Mouse (Mus musculus): ENCODE results near the gene Zbtb48.

- TF ChIP-seq TAL1 (IDR thresholded peaks at IDR 0.05; ENCODE audit: low read length) (no peak), GATA1 (IDR thresholded peaks at IDR 0.05; ENCODE audit: low read length) (no peak)
These were observed 44.4 kb downstream of the Zbtb48 start for GRCm38 (mm10) chr4:151983043-151983442.
